Mouse (Mus musculus) liver, embryonic 14.5 days (tissue): Measurements from ENCODE around the gene Exph5. TPM values are rescaled to one million over a fixed set of nuclear protein-coding genes. Genes with fewer than 3 reads are reported as not detected.

Experiments used
- ATAC-seq: fragments of 200-750 bp; cut with Nextera tagmentation; 2 replicates; pipeline ENCODE4 v1.8.0; 2017; ENCODE audit warnings: moderate number of reproducible peaks, mild to moderate bottlenecking, moderate library complexity; ENCODE audit not compliant: insufficient read depth
- DNase-seq, 3 experiments: peaks; one replicate each; pipeline ENCODE4 v3.0.0-alpha.2; 2012 to 2013; ENCODE audit warnings: low read depth in 3 of 3, low spot score in 3 of 3
- H3K27ac ChIP-seq: fragments of 300-500 bp; sonication (generic); 2 replicates; pipeline ENCODE4 v1.5.1; 2014; ENCODE audit warnings: moderate library complexity, mild to moderate bottlenecking, control low read depth, inconsistent platforms
- H3K27me3 ChIP-seq: fragments of 300-500 bp; sonication (generic); 2 replicates; pipeline ENCODE4 v1.6.1; 2014; ENCODE audit warnings: mild to moderate bottlenecking, low read length, moderate library complexity; ENCODE audit not compliant: control insufficient read depth, insufficient read depth
- H3K36me3 ChIP-seq: fragments of 300-500 bp; sonication (generic); replicated peaks from 2 replicates; pipeline ENCODE4 v1.6.1; 2014; ENCODE audit warnings: low read depth; ENCODE audit not compliant: control insufficient read depth, insufficient read depth
- H3K4me1 ChIP-seq, 2 experiments: fragments of 200-500 bp in 1 of 2; fragments of 300-500 bp in 1 of 2; sonication (generic) in 1 of 2; replicated peaks; 2 replicates each; pipeline ENCODE4 v1.6.1; 2012 to 2014; ENCODE audit warnings: antibody characterized with exemption in 1 of 2, inconsistent platforms in 1 of 2, low read length in 1 of 2; ENCODE audit not compliant: control insufficient read depth in 2 of 2, insufficient read depth in 2 of 2
- H3K4me2 ChIP-seq: fragments of 300-500 bp; sonication (generic); 2 replicates; pipeline ENCODE4 v1.6.1; 2014; ENCODE audit warnings: low read depth, mild to moderate bottlenecking, control low read depth, moderate library complexity
- H3K4me3 ChIP-seq, 2 experiments: fragments of 200-500 bp in 1 of 2; fragments of 300-500 bp in 1 of 2; sonication (generic) in 1 of 2; 2 replicates each; pipeline ENCODE4 v1.5.1; 2012 to 2014; ENCODE audit warnings: low read depth in 2 of 2, low read length in 2 of 2, mild to moderate bottlenecking in 2 of 2, control low read depth in 1 of 2, inconsistent platforms in 1 of 2, moderate library complexity in 1 of 2; ENCODE audit not compliant: insufficient read depth in 1 of 2
- H3K9ac ChIP-seq: fragments of 300-500 bp; sonication (generic); replicated peaks from 2 replicates; pipeline ENCODE4 v1.6.1; 2014; ENCODE audit warnings: mild to moderate bottlenecking, control low read depth, moderate library complexity
- H3K9me3 ChIP-seq: fragments of 300-500 bp; sonication (generic); 2 replicates; pipeline ENCODE4 v1.6.1; 2016; ENCODE audit warnings: low read length, mixed read lengths; ENCODE audit not compliant: control insufficient read depth
- CTCF ChIP-seq: IDR thresholded peaks from 2 replicates; pipeline ENCODE4 v1.5.1; 2016; ENCODE audit warnings: antibody characterized with exemption, low read depth, control low read depth
- EP300 ChIP-seq: IDR thresholded peaks from 2 replicates; pipeline ENCODE4 v1.6.1; 2016; ENCODE audit warnings: antibody characterized with exemption, low read depth
- WGBS: fragments of 180-500 bp; shearing (Covaris S2); extraction: QIAGEN DNeasy Blood & Tissue Kit; methylation state at CpG from one replicate; pipeline ENCODE4 v1.1.7; 2014; ENCODE audit not compliant: insufficient replicate concordance; 5-methylcytosine and 5-hydroxymethylcytosine counted together
- polyA plus RNA-seq, 2 experiments: library from polyadenylated mRNA; depleted of rRNA in 1 of 2; stranded (reverse) in 1 of 2; unstranded in 1 of 2; fragments of >200 nt; fragmentation: Nextera tagmentation in 1 of 2; extraction: Ambion mirVana in 1 of 2; gene quantifications; 2 replicates each; pipeline versions ENCODE4 v1.2.1 to v1.2.3; 2012 to 2014

The Exph5 gene
- polyA plus RNA-seq, 2 experiments = 0.13 to 0.37 TPM

DNA sequence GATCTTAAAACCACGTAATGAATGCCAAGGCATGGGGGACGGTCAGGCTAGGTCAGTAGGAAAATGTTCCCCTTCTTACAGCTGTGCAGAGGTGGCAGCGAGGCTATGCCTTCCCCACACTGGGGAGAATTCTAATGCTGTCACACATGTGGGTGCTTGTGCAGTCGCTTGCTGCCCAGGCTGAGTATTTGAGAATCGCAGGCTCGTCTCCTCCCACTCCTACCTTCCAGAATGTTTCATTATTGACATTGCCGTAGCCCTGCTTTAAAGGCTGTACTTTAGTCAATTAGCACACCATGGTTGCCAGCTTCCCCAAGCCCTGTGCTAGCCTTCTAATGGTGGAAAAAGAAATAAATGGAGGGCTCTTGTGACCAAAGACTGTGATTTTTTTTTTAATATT is 6.4 kb downstream of the Exph5 start:
- Histone ChIP-seq H3K4me3 (no peak overlapping the region), H3K4me2 (no peak overlapping the region), H3K9ac (no peak overlapping the region), H3K36me3 (no peaks in the 10 kb centered on the region), H3K27ac (no peak overlapping the region), H3K9me3 (no peaks in the 10 kb centered on the region), H3K4me1 (no peaks in the 10 kb centered on the region), H3K27me3 (no peaks in the 10 kb centered on the region)
- 61% methylated on average over 7 of the region's 7 CpGs for WGBS
- ATAC-seq = no peak
- no peak for DNase-seq
- TF ChIP-seq CTCF = no peak
- TF ChIP-seq EP300 = no peak

GRCm38 (mm10) chr9:53312981-53313380 is 11.5 kb downstream of the Exph5 start:
- H3K9ac ChIP-seq = no peak overlapping the region
- no peak for DNase-seq
- no peaks in the 10 kb centered on the region for H3K4me1 ChIP-seq
- no peaks in the 10 kb centered on the region for H3K36me3 ChIP-seq
- H3K4me2 ChIP-seq = no peak overlapping the region
- no peaks in the 10 kb centered on the region for H3K9me3 ChIP-seq
- H3K27ac ChIP-seq = no peak overlapping the region
- no peak overlapping the region for H3K4me3 ChIP-seq
- TF ChIP-seq EP300 (no peak), CTCF (no peak)
- 75% methylated on average over 1 of the region's 1 CpGs for WGBS
- H3K27me3 ChIP-seq = no peaks in the 10 kb centered on the region
- ATAC-seq = no peak

GRCm38 (mm10) chr9:53320894-53321650 is 19.6 kb downstream of the Exph5 start:
- H3K4me1 ChIP-seq = no peaks in the 10 kb centered on the region
- H3K4me3 ChIP-seq = no peak overlapping the region
- ATAC-seq (no peak), DNase-seq (no peak)
- TF ChIP-seq EP300 = no peak
- TF ChIP-seq CTCF = no peak
- H3K9ac ChIP-seq = no peak overlapping the region
- no peaks in the 10 kb centered on the region for H3K36me3 ChIP-seq
- H3K9me3 ChIP-seq = no peaks in the 10 kb centered on the region
- H3K4me2 ChIP-seq = no peak overlapping the region
- WGBS = 21% methylated on average over 10 of the region's 10 CpGs
- H3K27me3 ChIP-seq = no peaks in the 10 kb centered on the region
- no peak overlapping the region for H3K27ac ChIP-seq

DNA sequence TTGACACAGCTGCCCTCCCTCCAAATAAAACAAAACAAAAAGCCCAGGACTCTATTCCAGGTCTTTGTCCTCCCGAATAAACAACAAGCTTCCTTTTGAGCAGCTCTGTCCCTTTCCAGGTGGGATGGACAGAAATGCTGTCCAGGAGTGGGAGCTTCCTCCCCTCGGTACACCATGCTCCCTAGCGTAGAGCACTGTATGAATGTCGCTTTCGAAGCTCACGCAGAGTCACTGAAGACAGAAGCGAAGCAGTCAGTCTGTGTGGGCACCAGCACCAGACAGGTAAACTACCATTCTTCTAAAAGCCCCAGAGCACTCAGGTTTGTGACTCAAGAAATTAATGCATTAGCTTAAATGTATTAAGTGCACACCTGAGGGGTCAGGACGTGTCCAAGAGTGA is 20.2 kb downstream of the Exph5 start:
- DNase-seq = no peak
- 64% methylated on average over 8 of the region's 8 CpGs for WGBS
- H3K4me2 ChIP-seq = no peak overlapping the region

DNA sequence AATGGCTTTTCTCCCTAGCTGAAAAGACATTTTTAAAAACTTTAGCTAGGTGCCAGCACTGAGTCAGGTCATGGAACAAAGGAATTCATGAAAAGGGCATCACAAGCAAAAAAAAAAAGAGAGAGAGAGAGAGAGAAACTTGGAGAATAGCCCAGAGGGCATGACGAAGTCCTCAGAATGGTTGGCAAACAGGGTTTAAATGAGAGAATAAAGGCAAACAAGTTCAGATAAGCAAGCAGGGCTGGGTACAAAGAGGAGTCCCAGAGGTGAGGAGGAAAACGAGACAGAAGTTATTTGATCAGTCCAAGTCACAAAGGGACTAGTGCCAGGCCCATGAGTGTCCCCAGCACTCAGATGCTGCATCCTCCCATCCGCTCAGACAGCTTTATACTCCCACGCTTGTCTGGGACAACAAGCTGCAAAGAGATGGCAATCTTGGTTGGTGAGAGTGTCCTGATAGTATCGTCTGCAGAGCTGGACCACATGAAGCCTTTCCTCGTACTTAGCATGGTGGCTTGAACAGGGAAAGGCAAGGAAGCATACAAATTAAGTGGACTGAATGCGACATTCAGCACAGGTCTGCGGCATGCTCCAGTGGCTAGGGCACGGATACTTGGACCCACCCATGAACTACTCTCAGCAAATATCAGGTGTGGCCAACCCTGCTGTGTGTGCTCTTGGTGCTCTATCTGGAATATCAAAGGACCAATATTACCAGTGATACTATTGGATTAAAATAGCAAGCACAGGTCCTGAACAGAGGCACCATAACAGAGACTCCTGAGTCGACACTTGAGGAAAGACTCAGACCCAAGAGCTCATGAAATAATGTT is 22.2 kb downstream of the Exph5 start:
- no peak for ATAC-seq
- WGBS = 67% methylated on average over 10 of the region's 10 CpGs
- TF ChIP-seq EP300 (no peak), CTCF (no peak)

More for the DNA sequence above, 20.2 kb downstream of the Exph5 start:
- Histone ChIP-seq H3K4me3 (no peak overlapping the region), H3K4me1 (no peaks in the 10 kb centered on the region), H3K9me3 (no peaks in the 10 kb centered on the region), H3K27ac (no peak overlapping the region), H3K9ac (no peak overlapping the region), H3K36me3 (no peaks in the 10 kb centered on the region), H3K27me3 (no peaks in the 10 kb centered on the region)
- no peak for TF ChIP-seq EP300
- TF ChIP-seq CTCF = no peak
- no peak for ATAC-seq

More for the DNA sequence above, 22.2 kb downstream of the Exph5 start:
- H3K36me3 ChIP-seq = no peaks in the 10 kb centered on the region
- no peaks in the 10 kb centered on the region for H3K9me3 ChIP-seq
- no peak overlapping the region for H3K4me2 ChIP-seq
- H3K9ac ChIP-seq = no peak overlapping the region
- DNase-seq = no peak
- H3K4me1 ChIP-seq = no peaks in the 10 kb centered on the region
- H3K27ac ChIP-seq = no peak overlapping the region
- H3K4me3 ChIP-seq = no peak overlapping the region
- no peaks in the 10 kb centered on the region for H3K27me3 ChIP-seq
